Mouse (Mus musculus): ENCODE measurements around the gene Coro7. TPM values are rescaled to one million over a fixed set of nuclear protein-coding genes. Genes with fewer than 3 reads are reported as not detected.

The Coro7 gene
- total and polyA plus RNA-seq, 2 experiments from 2014 or later, result 28.7 to 31.1 TPM

DNA sequence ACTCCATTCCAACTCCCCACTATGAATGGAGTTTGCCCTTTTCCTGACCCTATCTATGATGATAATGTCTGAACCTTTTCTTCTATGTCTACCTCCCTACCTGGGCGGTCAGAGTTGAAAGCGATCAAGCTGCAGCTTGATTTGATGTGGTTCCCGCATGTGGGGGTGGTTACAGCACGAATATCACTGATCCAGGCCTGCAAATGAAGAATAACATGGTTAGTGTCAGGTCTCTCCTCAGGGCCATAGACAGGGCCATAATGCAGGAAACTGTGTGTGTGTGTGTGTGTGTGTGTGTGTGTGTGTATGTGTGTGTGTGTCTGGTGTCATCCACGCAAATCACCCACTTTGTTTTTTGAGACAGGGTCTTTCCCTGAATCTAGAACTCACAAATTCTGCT, 2.7 kb downstream of the Coro7 start:
- Histone ChIP-seq H3K27ac (ENCODE audit: low read depth, low read length) (no peak overlapping the region), H3K36me3 (ENCODE audit: insufficient read depth, low read length) (peaks cover 13% of the 10 kb centered on the region; the same call in 1 of the 2 replicates), H3K9me3 (ENCODE audit: low read length) (no peaks in the 10 kb centered on the region), H3K4me1 (ENCODE audit: insufficient read depth, low read length) (peaks cover 7% of the 10 kb centered on the region; the same call in 1 of the 2 replicates), H3K4me2 (ENCODE audit: low read depth, low read length, poor library complexity, severe bottlenecking) (no peak overlapping the region), H3K27me3 (ENCODE audit: insufficient read depth, low read length) (no peaks in the 10 kb centered on the region), H3K4me3 (ENCODE audit: low read depth, low read length) (no peak overlapping the region), H3K9ac (replicated peaks; ENCODE audit: low read length, poor library complexity, severe bottlenecking) (no peak overlapping the region)
- DNase-seq (ENCODE audit: low spot score) (no peak), ATAC-seq (ENCODE audit: low FRiP score) (no peak)
- 94% methylated on average over 5 of the region's 5 CpGs for WGBS
- no peak for TF ChIP-seq CTCF (IDR thresholded peaks at IDR 0.05)

DNA sequence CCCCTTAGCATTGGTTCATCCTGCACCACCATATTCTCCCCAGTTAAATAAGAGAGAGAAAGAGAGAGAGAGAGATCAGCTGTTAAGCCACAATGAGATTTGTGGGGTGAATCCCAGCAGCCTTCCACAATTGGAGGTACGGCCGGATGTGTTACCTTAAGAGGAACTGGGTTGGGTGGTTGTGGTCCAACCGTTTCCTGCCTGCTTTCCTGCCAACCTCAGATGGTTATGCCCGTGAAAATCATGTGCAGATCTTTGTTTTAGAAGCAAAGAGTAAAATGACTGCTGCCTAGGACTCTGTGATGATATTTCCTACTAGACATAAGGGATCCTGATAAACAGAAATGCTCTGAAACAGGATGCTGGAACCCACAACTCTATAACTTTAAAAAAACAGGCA, 5.5 kb downstream of the Coro7 start:
- no peaks in the 10 kb centered on the region for H3K27me3 ChIP-seq (ENCODE audit: insufficient read depth, low read length)
- H3K9me3 ChIP-seq (ENCODE audit: low read length), result no peaks in the 10 kb centered on the region
- no peak for DNase-seq (ENCODE audit: low spot score)
- ATAC-seq (ENCODE audit: low FRiP score), result no peak
- peaks cover 7% of the 10 kb centered on the region; the same call in 1 of the 2 replicates for H3K4me1 ChIP-seq (ENCODE audit: insufficient read depth, low read length)
- H3K4me3 ChIP-seq (ENCODE audit: low read depth, low read length), result no peak overlapping the region
- 86% methylated on average over 4 of the region's 4 CpGs for WGBS
- no peak overlapping the region for H3K4me2 ChIP-seq (ENCODE audit: low read depth, low read length, poor library complexity, severe bottlenecking)
- H3K36me3 ChIP-seq (ENCODE audit: insufficient read depth, low read length), result peaks cover 18% of the 10 kb centered on the region
- no peak overlapping the region for H3K27ac ChIP-seq (ENCODE audit: low read depth, low read length)
- H3K9ac ChIP-seq (replicated peaks; ENCODE audit: low read length, poor library complexity, severe bottlenecking), result no peak overlapping the region
- TF ChIP-seq CTCF (IDR thresholded peaks at IDR 0.05), result no peak

DNA sequence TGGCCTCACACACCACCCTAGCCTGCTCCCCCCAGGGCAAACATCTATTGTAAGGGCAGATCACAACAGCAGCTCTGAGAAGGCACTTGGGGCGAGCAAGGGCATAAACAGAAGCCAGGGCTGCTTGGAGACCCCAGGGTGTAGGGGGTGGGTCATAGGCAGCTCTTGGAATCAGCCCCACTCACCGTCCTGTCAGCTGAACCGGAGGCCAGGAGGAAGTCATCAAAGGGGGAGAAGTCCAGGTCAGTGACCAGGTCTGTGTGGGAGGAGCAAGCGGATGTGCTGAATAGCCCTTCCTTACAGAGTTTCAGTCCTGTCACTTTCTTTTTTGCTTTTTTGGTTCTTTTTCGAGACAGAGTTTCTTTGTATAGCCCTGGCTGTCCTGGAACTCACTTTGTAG, 9.3 kb downstream of the Coro7 start:
- no peak overlapping the region for H3K4me2 ChIP-seq (ENCODE audit: low read depth, low read length, poor library complexity, severe bottlenecking)
- H3K36me3 ChIP-seq (ENCODE audit: insufficient read depth, low read length), result peaks cover 28% of the 10 kb centered on the region
- H3K4me1 ChIP-seq (ENCODE audit: insufficient read depth, low read length), result no peaks in the 10 kb centered on the region
- H3K9me3 ChIP-seq (ENCODE audit: low read length), result no peaks in the 10 kb centered on the region
- 82% methylated on average over 5 of the region's 5 CpGs for WGBS
- H3K9ac ChIP-seq (replicated peaks; ENCODE audit: low read length, poor library complexity, severe bottlenecking), result no peak overlapping the region
- no peak for DNase-seq (ENCODE audit: low spot score)
- no peak overlapping the region for H3K4me3 ChIP-seq (ENCODE audit: low read depth, low read length)
- no peak for ATAC-seq (ENCODE audit: low FRiP score)
- H3K27me3 ChIP-seq (ENCODE audit: insufficient read depth, low read length), result no peaks in the 10 kb centered on the region
- no peak overlapping the region for H3K27ac ChIP-seq (ENCODE audit: low read depth, low read length)
- TF ChIP-seq CTCF (IDR thresholded peaks at IDR 0.05), result no peak

DNA sequence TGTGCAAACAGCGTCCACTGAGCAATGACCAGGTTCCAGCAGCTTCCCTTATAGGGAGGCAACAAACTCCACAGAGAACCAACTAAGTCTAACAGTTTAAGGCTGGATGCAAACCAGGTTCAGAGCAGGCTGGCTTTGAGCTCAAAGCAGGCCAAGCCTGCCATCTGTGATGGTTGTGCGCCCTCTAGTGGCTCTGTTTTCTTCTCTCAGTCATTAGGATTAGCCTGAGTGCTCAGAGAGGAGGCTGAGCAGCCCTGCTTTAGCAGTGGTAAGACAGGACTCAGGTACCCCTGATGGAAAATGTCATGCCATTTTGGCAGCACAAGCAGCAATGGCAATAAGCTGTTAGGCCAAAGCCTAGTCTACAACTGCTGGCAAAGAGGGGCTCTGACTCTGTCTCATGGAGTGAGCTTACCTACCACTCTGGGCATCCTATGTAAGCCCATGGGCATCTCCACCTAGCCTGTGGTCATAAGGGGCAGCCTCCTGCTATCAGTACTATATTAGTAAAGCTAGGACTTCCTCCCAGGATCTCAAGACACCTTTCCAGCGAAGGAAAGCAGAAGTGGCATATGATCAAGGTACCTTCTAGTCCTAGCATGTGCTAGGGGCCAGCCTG, 12.3 kb downstream of the Coro7 start:
- Histone ChIP-seq H3K4me2 (ENCODE audit: low read depth, low read length, poor library complexity, severe bottlenecking) (no peak overlapping the region), H3K9ac (replicated peaks; ENCODE audit: low read length, poor library complexity, severe bottlenecking) (no peak overlapping the region), H3K4me1 (ENCODE audit: insufficient read depth, low read length) (no peaks in the 10 kb centered on the region), H3K27ac (ENCODE audit: low read depth, low read length) (no peak overlapping the region), H3K4me3 (ENCODE audit: low read depth, low read length) (no peak overlapping the region), H3K36me3 (ENCODE audit: insufficient read depth, low read length) (peaks cover 23% of the 10 kb centered on the region), H3K9me3 (ENCODE audit: low read length) (no peaks in the 10 kb centered on the region), H3K27me3 (ENCODE audit: insufficient read depth, low read length) (no peaks in the 10 kb centered on the region)
- DNase-seq (ENCODE audit: low spot score) (peak; percentile 95), ATAC-seq (ENCODE audit: low FRiP score) (peak; percentile 82)
- TF ChIP-seq CTCF (IDR thresholded peaks at IDR 0.05), result peak; percentile 95
- 23% methylated on average over 3 of the region's 3 CpGs for WGBS

DNA sequence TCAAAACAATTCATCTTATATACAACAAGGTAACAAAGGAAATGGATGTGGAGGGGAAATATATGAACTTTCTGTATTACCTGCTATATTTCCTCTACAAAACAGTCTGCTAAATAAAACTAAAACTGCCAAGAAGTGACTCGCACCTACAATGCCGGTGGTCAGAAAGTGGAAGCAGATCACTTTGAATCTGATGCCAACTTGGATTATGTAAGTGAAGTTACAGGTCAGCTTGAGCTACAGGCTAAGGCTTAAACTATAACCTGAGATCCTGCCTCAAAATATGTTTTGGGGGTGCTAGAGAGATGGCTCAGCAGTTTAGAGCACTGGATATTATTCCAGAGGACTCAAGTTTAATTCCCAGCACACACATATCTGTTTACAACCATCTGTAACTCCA, 13.9 kb downstream of the Coro7 start:
- Histone ChIP-seq H3K4me2 (ENCODE audit: low read depth, low read length, poor library complexity, severe bottlenecking) (no peak overlapping the region), H3K9me3 (ENCODE audit: low read length) (no peaks in the 10 kb centered on the region), H3K4me1 (ENCODE audit: insufficient read depth, low read length) (no peaks in the 10 kb centered on the region), H3K27ac (ENCODE audit: low read depth, low read length) (no peak overlapping the region), H3K9ac (replicated peaks; ENCODE audit: low read length, poor library complexity, severe bottlenecking) (no peak overlapping the region), H3K36me3 (ENCODE audit: insufficient read depth, low read length) (peaks cover 34% of the 10 kb centered on the region), H3K4me3 (ENCODE audit: low read depth, low read length) (no peak overlapping the region), H3K27me3 (ENCODE audit: insufficient read depth, low read length) (no peaks in the 10 kb centered on the region)
- no peak for ATAC-seq (ENCODE audit: low FRiP score)
- no peak for TF ChIP-seq CTCF (IDR thresholded peaks at IDR 0.05)
- no peak for DNase-seq (ENCODE audit: low spot score)
- 96% methylated on average over 2 of the region's 2 CpGs for WGBS

DNA sequence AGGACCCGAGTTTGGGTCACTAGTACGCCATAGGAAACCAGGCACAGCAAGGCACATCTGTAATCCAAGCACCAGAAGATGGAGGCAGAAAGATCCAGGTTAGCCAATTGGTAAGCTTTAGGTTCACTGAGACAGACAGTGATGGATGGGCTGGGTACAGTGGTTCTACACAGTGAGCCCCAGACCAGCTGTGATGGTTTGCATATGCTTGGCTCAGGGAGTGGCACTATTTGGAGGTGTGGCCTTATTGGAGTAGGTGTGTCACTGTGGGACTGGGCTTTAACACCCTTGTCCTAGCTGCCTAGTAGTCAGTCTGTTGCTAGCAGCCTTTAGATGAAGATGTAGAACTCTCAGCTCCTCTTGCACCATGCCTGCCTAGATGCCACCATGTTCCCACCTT, 15.8 kb downstream of the Coro7 start:
- Histone ChIP-seq H3K4me2 (ENCODE audit: low read depth, low read length, poor library complexity, severe bottlenecking) (no peak overlapping the region), H3K4me3 (ENCODE audit: low read depth, low read length) (no peak overlapping the region), H3K4me1 (ENCODE audit: insufficient read depth, low read length) (no peaks in the 10 kb centered on the region), H3K9ac (replicated peaks; ENCODE audit: low read length, poor library complexity, severe bottlenecking) (no peak overlapping the region), H3K9me3 (ENCODE audit: low read length) (no peaks in the 10 kb centered on the region), H3K36me3 (ENCODE audit: insufficient read depth, low read length) (peaks cover 26% of the 10 kb centered on the region), H3K27me3 (ENCODE audit: insufficient read depth, low read length) (no peaks in the 10 kb centered on the region), H3K27ac (ENCODE audit: low read depth, low read length) (no peak overlapping the region)
- no peak for TF ChIP-seq CTCF (IDR thresholded peaks at IDR 0.05)
- DNase-seq (ENCODE audit: low spot score) (no peak), ATAC-seq (ENCODE audit: low FRiP score) (no peak)
- WGBS, result 84% methylated on average over 2 of the region's 2 CpGs

All from midbrain, postnatal 0 days (tissue).